Mouse (Mus musculus): Measurements from ENCODE around the gene Ilf3. TPM values are rescaled to one million over a fixed set of nuclear protein-coding genes. Genes with fewer than 3 reads are reported as not detected.

Gene Ilf3
- total RNA-seq, 4 experiments from 2014 or later, result 95.4 to 113 (median 103) TPM

- DNase-seq (ENCODE audit: low spot score in 2 of 2), result no peak
Observed at GRCm38 (mm10) chr9:21437577-21437976, 69.9 kb downstream of the Ilf3 start.

GRCm38 (mm10) chr9:21438219-21438618 is 70.5 kb downstream of the Ilf3 start:
- no peak for DNase-seq (ENCODE audit: low spot score in 2 of 2)

GRCm38 (mm10) chr9:21439456-21439855 is 71.8 kb downstream of the Ilf3 start:
- no peak for DNase-seq (ENCODE audit: low spot score in 2 of 2)

- no peak for DNase-seq (ENCODE audit: low spot score in 2 of 2)
Observed at GRCm38 (mm10) chr9:21439914-21440313, 72.2 kb downstream of the Ilf3 start.

DNA sequence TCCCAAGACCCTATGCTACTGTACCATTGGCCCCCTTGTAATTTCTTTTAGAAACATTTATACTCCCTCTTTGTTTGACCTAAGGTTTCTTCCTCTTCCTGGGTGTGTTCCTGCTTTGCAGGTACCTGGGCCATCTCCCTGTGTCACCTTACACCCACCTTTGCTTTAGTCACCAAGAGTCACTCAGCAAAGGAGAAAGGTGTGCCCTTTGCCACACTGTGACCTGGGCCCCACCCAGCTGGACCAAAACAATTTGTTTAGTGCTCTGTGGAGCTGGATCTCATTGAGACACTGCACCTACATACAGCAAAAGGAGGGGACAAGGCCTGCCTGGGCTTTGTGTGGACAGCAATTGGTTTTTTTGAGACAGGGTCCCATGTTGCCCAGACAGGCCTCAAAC is 72.7 kb downstream of the Ilf3 start:
- no peak for DNase-seq (ENCODE audit: low spot score in 2 of 2)

GRCm38 (mm10) chr9:21443853-21444252 is 76.2 kb downstream of the Ilf3 start:
- DNase-seq (ENCODE audit: low spot score in 2 of 2), result no peak

- DNase-seq (ENCODE audit: low spot score in 2 of 2), result no peak
Observed at GRCm38 (mm10) chr9:21444574-21444973, 76.9 kb downstream of the Ilf3 start.

- DNase-seq (ENCODE audit: low spot score in 2 of 2), result no peak
Observed at GRCm38 (mm10) chr9:21445081-21445744, 77.5 kb downstream of the Ilf3 start.

DNA sequence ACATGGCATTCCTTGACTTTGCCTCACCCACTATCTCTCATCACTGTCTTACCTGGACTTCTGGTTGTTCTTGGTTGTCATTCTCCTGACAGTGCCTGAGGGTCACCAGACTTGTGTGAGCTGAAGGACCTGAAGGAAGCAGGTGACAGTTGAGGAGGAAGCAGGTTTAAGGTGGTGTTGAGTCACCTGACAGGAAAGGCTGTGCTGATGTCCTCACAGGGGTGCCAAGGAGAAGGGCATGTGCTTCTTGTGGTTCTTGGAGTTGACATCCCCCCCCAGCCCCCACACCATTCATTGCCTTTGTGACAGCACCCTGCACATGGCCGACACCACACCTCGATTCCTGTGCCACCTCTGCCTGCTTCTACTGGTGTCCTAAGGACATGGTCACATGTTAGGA is 80.1 kb downstream of the Ilf3 start:
- no peak for DNase-seq (ENCODE audit: low spot score in 2 of 2)

DNA sequence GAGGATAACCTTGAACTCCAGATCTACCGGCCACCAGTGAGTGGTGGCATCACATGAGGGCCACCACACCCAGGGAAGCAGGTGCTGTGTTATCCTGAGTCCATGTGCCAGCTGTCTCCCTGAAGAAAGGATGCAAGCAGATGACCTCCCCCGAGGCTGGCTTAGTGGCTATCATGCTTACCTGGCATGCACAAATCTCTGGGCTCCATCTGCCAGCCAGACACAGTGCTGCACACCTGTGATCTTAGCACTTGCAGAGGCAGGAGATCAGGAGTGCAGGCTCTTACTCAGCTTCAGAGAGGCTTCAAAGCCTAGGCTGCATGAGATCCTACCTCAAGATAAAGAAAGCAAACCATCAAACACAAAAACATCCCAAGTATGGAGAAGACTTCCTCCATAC is 82.0 kb downstream of the Ilf3 start:
- DNase-seq (ENCODE audit: low spot score in 2 of 2), result no peak

DNA sequence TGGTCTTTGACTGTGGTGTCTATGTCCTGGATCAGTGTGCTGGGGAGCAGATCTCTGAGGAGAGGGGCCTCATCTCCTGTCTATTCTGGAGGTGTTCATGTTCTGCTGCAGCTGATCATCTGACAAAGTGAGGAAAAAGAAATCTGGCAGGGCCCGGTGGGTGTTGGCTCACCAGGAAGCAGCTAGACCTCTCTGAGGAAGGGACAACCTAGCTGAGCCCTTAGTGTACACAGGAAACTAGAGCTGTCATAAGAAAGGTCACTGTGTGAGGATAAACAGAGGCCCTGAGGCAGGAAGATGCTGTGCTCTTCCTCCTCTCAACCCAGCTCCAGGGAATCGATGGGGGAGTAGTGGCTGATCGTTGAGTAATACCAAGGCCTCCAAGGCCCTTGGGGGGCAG is 82.6 kb downstream of the Ilf3 start:
- DNase-seq (ENCODE audit: low spot score in 2 of 2), result no peak

- no peak for DNase-seq (ENCODE audit: low spot score in 2 of 2)
Observed at GRCm38 (mm10) chr9:21451391-21451790, 83.7 kb downstream of the Ilf3 start.

DNA sequence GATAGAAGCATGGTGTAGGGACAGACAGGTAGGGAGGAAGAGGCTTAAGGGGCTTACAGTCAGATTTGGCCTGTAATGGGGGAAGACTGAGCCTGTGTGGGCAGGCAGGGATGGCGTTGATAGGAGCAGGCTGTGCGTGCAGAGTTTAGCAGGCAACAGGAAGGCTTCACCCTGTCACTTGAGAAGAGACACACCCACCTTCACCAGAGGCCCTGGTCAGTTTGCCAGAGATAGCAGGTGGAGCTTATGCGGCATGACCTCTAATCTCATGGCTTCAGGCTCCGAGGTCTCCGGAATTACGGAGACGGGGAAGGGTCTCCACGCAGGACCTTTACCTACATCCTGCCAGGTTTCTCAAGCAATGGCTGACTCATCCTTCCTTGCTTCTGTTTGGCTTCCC is 84.2 kb downstream of the Ilf3 start:
- no peak for DNase-seq (ENCODE audit: low spot score in 2 of 2)

GRCm38 (mm10) chr9:21453003-21453402 is 85.3 kb downstream of the Ilf3 start:
- DNase-seq (ENCODE audit: low spot score in 2 of 2), result no peak

GRCm38 (mm10) chr9:21453459-21453858 is 85.8 kb downstream of the Ilf3 start:
- no peak for DNase-seq (ENCODE audit: low spot score in 2 of 2)

DNA sequence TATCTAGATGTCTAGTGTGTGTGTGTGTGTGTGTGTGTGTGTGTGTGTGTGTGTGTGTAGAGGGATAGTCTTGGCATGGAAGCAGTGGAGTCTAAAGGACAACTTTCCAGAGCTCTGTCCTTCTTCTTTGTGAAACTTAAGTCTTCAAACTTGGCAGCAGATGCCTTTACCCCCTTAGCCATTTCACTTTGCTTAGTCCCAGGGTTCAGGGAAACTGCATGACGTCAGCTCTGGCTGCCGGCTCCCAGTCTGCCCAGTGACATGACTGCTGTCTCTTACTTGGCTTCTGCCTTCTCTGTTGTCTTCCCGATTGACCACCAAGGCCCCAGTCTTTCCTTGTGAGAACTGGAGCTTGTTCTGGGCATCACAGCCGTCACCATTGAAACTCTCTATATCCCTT is 86.9 kb downstream of the Ilf3 start:
- DNase-seq (ENCODE audit: low spot score in 2 of 2), result no peak

Other genes with a start within 250 kb of the Ilf3 start
- 10 to 100 TPM; 17.1 to 20.7 (median 18.7) TPM for gene Tyk2, start 236.6 kb upstream of the Ilf3 start, total RNA-seq (2022)
- gene Cdc37, start 217.9 kb upstream of the Ilf3 start, total RNA-seq (2022), result 100 to 1,000 TPM; 116 to 151 (median 131) TPM
- 10 to 100 TPM; 86.6 to 99.1 (median 93.6) TPM for gene Pde4a, start 202.2 kb upstream of the Ilf3 start, total RNA-seq (2022)
- gene Keap1, start 128.5 kb upstream of the Ilf3 start, total RNA-seq (2022), result 10 to 100 TPM; 52.8 to 60.0 (median 56.6) TPM
- 10 to 100 TPM; 11.3 to 19.1 (median 14.6) TPM for gene S1pr5, start 119.4 kb upstream of the Ilf3 start, total RNA-seq (2022)
- 10 to 100 TPM; 37.3 to 45.0 (median 38.1) TPM for gene Atg4d, start 102.6 kb upstream of the Ilf3 start, total RNA-seq (2022)
- 10 to 100 TPM; 43.2 to 48.9 (median 44.5) TPM for gene Kri1, start 79.9 kb upstream of the Ilf3 start, total RNA-seq (2022)
- gene Cdkn2d, start 76.5 kb upstream of the Ilf3 start, total RNA-seq (2022), result 10 to 100 TPM; 48.8 to 61.6 (median 55.9) TPM
- gene Ap1m2, start 55.5 kb upstream of the Ilf3 start, total RNA-seq (2022), result 1 to 10 TPM in 3 of 4 experiments, under 1 TPM in 1; 0.35 to 2.0 (median 1.6) TPM
- 10 to 100 TPM; 55.2 to 74.2 (median 64.7) TPM for gene Slc44a2, start 47.2 kb upstream of the Ilf3 start, total RNA-seq (2022)
- 10 to 100 TPM; 28.5 to 41.7 (median 36.6) TPM for gene Qtrt1, start 44.0 kb downstream of the Ilf3 start, total RNA-seq (2022)
- gene Dnm2, start 57.0 kb downstream of the Ilf3 start, total RNA-seq (2022), result 10 to 100 TPM; 60.8 to 76.0 (median 71.2) TPM
- gene Tmed1, start 142.4 kb downstream of the Ilf3 start, total RNA-seq (2022), result 10 to 100 TPM; 10.2 to 16.2 (median 13.8) TPM
- under 1 TPM in 1 of 4 experiments, not detected in 3; 0.41 TPM for gene AB124611, start 158.3 kb downstream of the Ilf3 start, total RNA-seq (2022)
- 10 to 100 TPM; 77.5 to 91.0 (median 82.4) TPM for gene Carm1, start 179.0 kb downstream of the Ilf3 start, total RNA-seq (2022)
- 10 to 100 TPM; 51.6 to 64.9 (median 58.0) TPM for gene Timm29, start 224.9 kb downstream of the Ilf3 start, total RNA-seq (2022)
- gene Yipf2, start 225.0 kb downstream of the Ilf3 start, total RNA-seq (2022), result 10 to 100 TPM; 19.7 to 21.4 (median 20.6) TPM
- gene Smarca4, start 248.3 kb downstream of the Ilf3 start, total RNA-seq (2022), result 100 to 1,000 TPM in 3 of 4 experiments, 10 to 100 TPM in 1; 96.5 to 108 (median 103) TPM